Mouse (Mus musculus): ENCODE measurements around the gene Dnajc30.

DNA sequence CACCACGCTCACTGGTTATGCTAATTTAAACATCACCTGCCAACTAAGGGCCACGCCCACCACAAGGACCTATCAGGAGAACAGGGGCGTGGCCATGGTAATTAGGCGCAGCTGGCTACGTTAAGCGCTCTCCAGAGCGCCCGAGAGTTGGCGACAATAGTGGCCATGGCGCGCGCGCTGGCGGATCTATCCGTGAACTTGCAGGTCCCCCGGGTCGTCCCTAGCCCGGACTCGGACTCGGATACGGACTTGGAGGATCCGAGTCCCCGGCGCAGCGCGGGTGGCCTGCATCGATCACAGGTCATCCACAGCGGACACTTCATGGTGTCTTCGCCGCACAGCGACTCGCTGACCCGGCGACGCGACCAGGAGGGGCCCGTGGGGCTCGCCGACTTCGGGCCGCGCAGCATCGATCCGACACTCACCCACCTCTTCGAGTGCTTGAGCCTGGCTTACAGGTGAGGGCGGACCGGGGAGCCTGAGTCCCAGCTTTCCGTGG is 42.8 kb downstream of the Dnajc30 start:
- TF ChIP-seq CTCF (conservative IDR thresholded peaks at IDR 0.05; ENCODE audit: low read length) (no peak), NANOG (IDR thresholded peaks at IDR 0.05; ENCODE audit: borderline replicate concordance, low read length) (no peak)

Data from E14TG2a.4 (cell line).